Mouse (Mus musculus): ENCODE measurements around the gene Tex21.

GRCm38 (mm10) chr12:76282532-76283173 lies 36.1 kb upstream of the Tex21 start:
- no peak for TF ChIP-seq CTCF (IDR thresholded peaks at IDR 0.05; ENCODE audit: borderline replicate concordance, insufficient read depth, low read depth, low read length)
- TF ChIP-seq POLR2A (IDR thresholded peaks at IDR 0.05; ENCODE audit: borderline replicate concordance, insufficient read depth, low read length): no peak
